Mouse (Mus musculus): ENCODE results near the gene Sinhcaf. TPM values are rescaled to one million over a fixed set of nuclear protein-coding genes. Genes with fewer than 3 reads are reported as not detected.

The Sinhcaf gene
- 29.3 TPM for polyA plus RNA-seq (2014; fragmentation: Illumina TruSeq; extraction: RNeasy Lipid Tissue Mini Kit (QIAGEN cat#74804); ENCODE audit: low replicate concordance)

GRCm38 (mm10) chr6:148946409-148946742 lies at the start of gene Sinhcaf:
Gene Sinhcaf (minus strand): TSS chr6:148946467.

GRCm38 (mm10) chr6:148895773-148896506 lies 50.3 kb downstream of the Sinhcaf start, which contains the start of gene Caprin2:
Gene Caprin2 (minus strand): TSS chr6:148896237.

Other genes starting within 250 kb of the Sinhcaf start
- 51.5 TPM for gene Ipo8, start 115.0 kb downstream of the Sinhcaf start, polyA plus RNA-seq (2014; fragmentation: Illumina TruSeq; extraction: RNeasy Lipid Tissue Mini Kit (QIAGEN cat#74804); ENCODE audit: low replicate concordance)
- 32.7 TPM for gene Caprin2, start 50.2 kb downstream of the Sinhcaf start, polyA plus RNA-seq (2014; fragmentation: Illumina TruSeq; extraction: RNeasy Lipid Tissue Mini Kit (QIAGEN cat#74804); ENCODE audit: low replicate concordance)
- gene Dennd5b, start 155.2 kb upstream of the Sinhcaf start, polyA plus RNA-seq (2014; fragmentation: Illumina TruSeq; extraction: RNeasy Lipid Tissue Mini Kit (QIAGEN cat#74804); ENCODE audit: low replicate concordance), result 52.1 TPM
- gene Gm10203, start 183.7 kb upstream of the Sinhcaf start, polyA plus RNA-seq (2014; fragmentation: Illumina TruSeq; extraction: RNeasy Lipid Tissue Mini Kit (QIAGEN cat#74804); ENCODE audit: low replicate concordance), result not detected
- 34.4 TPM for gene Etfbkmt, start 193.4 kb upstream of the Sinhcaf start, polyA plus RNA-seq (2014; fragmentation: Illumina TruSeq; extraction: RNeasy Lipid Tissue Mini Kit (QIAGEN cat#74804); ENCODE audit: low replicate concordance)
- 48.2 TPM for gene Amn1, start 242.2 kb upstream of the Sinhcaf start, polyA plus RNA-seq (2014; fragmentation: Illumina TruSeq; extraction: RNeasy Lipid Tissue Mini Kit (QIAGEN cat#74804); ENCODE audit: low replicate concordance)